Mouse (Mus musculus) intestine, embryonic 16.5 days (tissue): ENCODE data around the gene Cln3. TPM values are rescaled to one million over a fixed set of nuclear protein-coding genes. Genes with fewer than 3 reads are reported as not detected.

ENCODE experiments used
- ATAC-seq: fragments of 200-750 bp; cut with Nextera tagmentation; 2 replicates; pipeline ENCODE4 v1.8.0; 2017; ENCODE audit warnings: moderate TSS enrichment, moderate library complexity
- H3K27ac ChIP-seq: fragments of 300-500 bp; sonication (generic); 2 replicates; pipeline ENCODE4 v1.5.1; 2014; ENCODE audit warnings: mild to moderate bottlenecking, low read length
- H3K27me3 ChIP-seq: fragments of 300-500 bp; sonication (generic); replicated peaks from 2 replicates; pipeline ENCODE4 v1.6.1; 2014; ENCODE audit warnings: low read length, control low read depth, mixed read lengths; ENCODE audit not compliant: control insufficient read depth, insufficient read depth
- H3K36me3 ChIP-seq: fragments of 300-500 bp; sonication (generic); 2 replicates; pipeline ENCODE4 v1.6.1; 2014; ENCODE audit warnings: low read length, control low read depth; ENCODE audit not compliant: control insufficient read depth, insufficient read depth
- H3K4me1 ChIP-seq: fragments of 300-500 bp; sonication (generic); 2 replicates; pipeline ENCODE4 v1.6.1; 2014; ENCODE audit warnings: low read length, control low read depth, mixed read lengths; ENCODE audit not compliant: control insufficient read depth, insufficient read depth
- H3K4me2 ChIP-seq: fragments of 300-500 bp; sonication (generic); 2 replicates; pipeline ENCODE4 v1.6.1; 2014; ENCODE audit warnings: low read depth, low read length, control low read depth
- H3K4me3 ChIP-seq: fragments of 300-500 bp; sonication (generic); 2 replicates; pipeline ENCODE4 v1.5.1; 2014; ENCODE audit warnings: mild to moderate bottlenecking, low read length
- H3K9ac ChIP-seq: fragments of 300-500 bp; sonication (generic); 2 replicates; pipeline ENCODE4 v1.6.1; 2014; ENCODE audit warnings: low read depth, low read length
- H3K9me3 ChIP-seq: fragments of 300-500 bp; sonication (generic); 2 replicates; pipeline ENCODE4 v1.6.1; 2016; ENCODE audit warnings: low read length, control low read depth; ENCODE audit not compliant: control insufficient read depth
- WGBS: fragments of 180-500 bp; shearing (Covaris S2); extraction: QIAGEN DNeasy Blood & Tissue Kit; methylation state at CpG from one replicate; pipeline ENCODE4 v1.1.7; 2014; 5-methylcytosine and 5-hydroxymethylcytosine counted together
- polyA plus RNA-seq: library from polyadenylated mRNA; unstranded; fragments of >200 nt; fragmentation: Nextera tagmentation; extraction: Ambion mirVana; gene quantifications from 2 replicates; pipeline ENCODE4 v1.2.1, GENCODE M21; 2015

Cln3 gene
- polyA plus RNA-seq, 1 experiment from 2014 or later = 44.7 TPM

DNA sequence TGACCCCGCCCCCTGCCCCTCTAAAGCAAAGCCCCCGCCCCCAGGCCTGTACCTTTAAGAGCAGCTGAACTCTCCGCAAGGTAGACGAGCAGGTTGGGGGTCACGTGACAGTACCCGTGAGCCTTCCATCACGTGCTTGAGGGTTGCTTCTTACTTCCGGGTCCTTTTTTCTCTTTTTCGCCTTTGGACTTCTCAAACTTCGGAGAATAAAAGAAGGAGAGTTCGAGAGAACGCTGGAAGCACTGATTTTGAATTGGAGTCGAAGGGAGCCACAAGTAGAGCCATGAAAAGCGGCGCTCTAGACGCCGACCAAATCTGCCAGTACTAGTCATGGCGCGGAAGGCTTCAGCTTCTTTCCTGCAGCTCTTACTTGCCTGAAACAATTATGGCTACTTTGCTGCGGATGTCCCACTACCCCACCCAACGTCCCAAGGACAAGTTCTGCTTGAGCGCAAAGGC lies 2.3 kb downstream of the Cln3 start:
- under 1% methylated on average over 22 of the region's 22 CpGs for WGBS
- ATAC-seq = peak; percentile 89

DNA sequence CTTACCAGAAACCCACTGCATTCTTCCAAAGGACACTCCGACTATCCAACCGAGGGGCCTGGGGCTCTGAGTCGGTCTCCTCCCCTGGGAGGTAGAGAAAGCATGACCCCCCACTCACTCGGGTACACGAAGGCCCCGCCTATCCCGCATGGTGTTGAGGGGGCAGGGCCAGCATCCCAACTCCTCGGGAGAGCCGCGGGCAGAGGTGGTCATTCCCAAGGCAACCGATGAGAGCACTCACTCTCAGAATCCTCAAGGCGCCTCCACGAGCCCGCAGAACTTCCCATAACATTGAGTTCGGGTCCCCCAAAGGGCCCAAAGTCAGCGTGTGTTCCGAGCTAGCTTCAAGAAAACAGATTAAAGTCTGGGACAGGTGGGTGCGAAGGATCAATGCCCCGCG lies 2.9 kb downstream of the Cln3 start:
- peaks cover 4% of the 10 kb centered on the region for H3K4me1 ChIP-seq
- H3K36me3 ChIP-seq = no peaks in the 10 kb centered on the region
- H3K9me3 ChIP-seq = no peaks in the 10 kb centered on the region
- H3K9ac ChIP-seq = peak overlapping the region; percentile 71
- whole genome bisulfite sequencing = 2% methylated on average over 20 of the region's 20 CpGs
- no peaks in the 10 kb centered on the region for H3K27me3 ChIP-seq
- 0 out of 2 replicates have a peak overlapping the region, but pooled peaks have one; percentile 28 for H3K27ac ChIP-seq
- H3K4me2 ChIP-seq = peak overlapping the region; percentile 76
- peak; percentile 76 for ATAC-seq
- peak overlapping the region; percentile 63 for H3K4me3 ChIP-seq

More for the DNA sequence above, 2.3 kb downstream of the Cln3 start:
- H3K9ac ChIP-seq = peak overlapping the region; percentile 71
- peak overlapping the region; percentile 63 for H3K4me3 ChIP-seq
- H3K4me1 ChIP-seq = peaks cover 7% of the 10 kb centered on the region
- H3K27me3 ChIP-seq = no peaks in the 10 kb centered on the region
- no peaks in the 10 kb centered on the region for H3K9me3 ChIP-seq
- H3K27ac ChIP-seq = peak overlapping the region; percentile 84
- no peaks in the 10 kb centered on the region for H3K36me3 ChIP-seq
- peak overlapping the region; percentile 76 for H3K4me2 ChIP-seq

DNA sequence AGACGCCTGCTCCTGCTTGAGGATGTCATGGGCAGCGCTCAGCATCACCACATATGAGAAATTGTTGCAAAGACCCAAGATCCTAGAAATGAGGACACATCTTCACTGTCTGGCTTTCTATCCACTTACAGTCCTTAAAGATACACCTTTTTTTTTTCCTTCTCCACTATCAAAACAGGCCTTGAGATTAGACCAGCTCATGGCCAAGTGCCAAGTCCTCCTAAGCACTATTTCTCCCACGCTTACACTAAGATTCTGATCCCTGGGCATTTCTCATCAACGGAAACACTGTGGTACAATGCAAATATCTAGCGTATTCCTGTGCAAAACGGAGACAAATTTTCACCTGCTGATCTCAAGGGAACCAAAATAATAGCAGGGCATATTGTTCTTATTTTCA lies 4.0 kb downstream of the Cln3 start:
- H3K27ac ChIP-seq = 0 out of 2 replicates have a peak overlapping the region, but pooled peaks have one; percentile 10
- 78% methylated on average over 6 of the region's 6 CpGs for WGBS
- H3K4me1 ChIP-seq = peaks cover 4% of the 10 kb centered on the region
- H3K4me2 ChIP-seq = no peak overlapping the region
- H3K27me3 ChIP-seq = no peaks in the 10 kb centered on the region
- no peaks in the 10 kb centered on the region for H3K9me3 ChIP-seq
- ATAC-seq = no peak
- no peak overlapping the region for H3K9ac ChIP-seq
- H3K36me3 ChIP-seq = peaks cover 5% of the 10 kb centered on the region; the same call in 1 of the 2 replicates
- H3K4me3 ChIP-seq = no peak overlapping the region

DNA sequence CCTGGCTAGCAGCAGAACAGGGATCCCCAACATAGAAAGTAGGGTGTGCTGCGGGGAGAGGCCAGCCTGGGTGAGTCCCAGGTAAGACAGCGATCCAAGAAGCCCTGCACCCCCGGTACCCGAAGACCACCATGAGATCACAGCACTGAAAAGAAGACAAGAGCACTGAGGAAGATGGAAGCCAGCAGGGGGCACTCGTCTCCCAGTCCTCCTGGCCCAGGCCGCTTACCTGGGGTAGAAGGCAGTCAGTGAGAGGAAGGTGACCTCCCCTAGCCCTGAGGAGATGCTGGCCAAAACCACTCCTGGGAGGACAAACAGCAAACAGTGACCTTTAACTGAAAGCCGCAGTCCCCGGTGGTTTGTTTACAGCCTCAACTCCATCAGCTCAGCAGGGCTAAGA lies 6.4 kb downstream of the Cln3 start:
- ATAC-seq = no peak
- H3K36me3 ChIP-seq = peaks cover 5% of the 10 kb centered on the region; the same call in 1 of the 2 replicates
- no peaks in the 10 kb centered on the region for H3K27me3 ChIP-seq
- WGBS = 51% methylated on average over 8 of the region's 8 CpGs
- H3K9ac ChIP-seq = no peak overlapping the region
- H3K4me3 ChIP-seq = no peak overlapping the region
- no peaks in the 10 kb centered on the region for H3K9me3 ChIP-seq
- H3K27ac ChIP-seq = no peak overlapping the region
- H3K4me1 ChIP-seq = peaks cover 4% of the 10 kb centered on the region
- H3K4me2 ChIP-seq = no peak overlapping the region

DNA sequence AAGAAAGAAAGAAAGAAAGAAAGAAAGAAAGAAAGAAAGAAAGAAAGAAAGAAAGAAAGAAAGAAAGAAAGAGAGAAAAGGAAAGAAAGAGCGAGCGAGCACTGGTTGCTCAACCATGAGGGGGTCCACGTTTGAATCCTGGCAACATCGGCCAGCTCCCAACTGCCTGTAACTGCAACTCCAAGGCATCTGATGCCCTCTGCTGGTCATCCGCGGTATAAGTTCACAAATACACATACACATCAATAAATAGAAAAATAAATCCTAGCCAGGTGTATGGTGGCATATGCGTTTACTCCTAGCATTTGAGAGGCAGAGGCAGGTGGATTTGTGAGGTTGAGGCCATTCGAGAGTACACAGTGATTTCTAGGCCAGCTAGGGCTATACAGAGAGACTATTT lies 8.7 kb downstream of the Cln3 start:
- H3K27me3 ChIP-seq = no peaks in the 10 kb centered on the region
- 64% methylated on average over 8 of the region's 8 CpGs for WGBS
- H3K9ac ChIP-seq = no peak overlapping the region
- no peak overlapping the region for H3K4me2 ChIP-seq
- ATAC-seq = no peak
- H3K4me3 ChIP-seq = no peak overlapping the region
- no peak overlapping the region for H3K27ac ChIP-seq
- peaks cover 5% of the 10 kb centered on the region; the same call in 1 of the 2 replicates for H3K36me3 ChIP-seq
- no peaks in the 10 kb centered on the region for H3K9me3 ChIP-seq
- no peaks in the 10 kb centered on the region for H3K4me1 ChIP-seq

DNA sequence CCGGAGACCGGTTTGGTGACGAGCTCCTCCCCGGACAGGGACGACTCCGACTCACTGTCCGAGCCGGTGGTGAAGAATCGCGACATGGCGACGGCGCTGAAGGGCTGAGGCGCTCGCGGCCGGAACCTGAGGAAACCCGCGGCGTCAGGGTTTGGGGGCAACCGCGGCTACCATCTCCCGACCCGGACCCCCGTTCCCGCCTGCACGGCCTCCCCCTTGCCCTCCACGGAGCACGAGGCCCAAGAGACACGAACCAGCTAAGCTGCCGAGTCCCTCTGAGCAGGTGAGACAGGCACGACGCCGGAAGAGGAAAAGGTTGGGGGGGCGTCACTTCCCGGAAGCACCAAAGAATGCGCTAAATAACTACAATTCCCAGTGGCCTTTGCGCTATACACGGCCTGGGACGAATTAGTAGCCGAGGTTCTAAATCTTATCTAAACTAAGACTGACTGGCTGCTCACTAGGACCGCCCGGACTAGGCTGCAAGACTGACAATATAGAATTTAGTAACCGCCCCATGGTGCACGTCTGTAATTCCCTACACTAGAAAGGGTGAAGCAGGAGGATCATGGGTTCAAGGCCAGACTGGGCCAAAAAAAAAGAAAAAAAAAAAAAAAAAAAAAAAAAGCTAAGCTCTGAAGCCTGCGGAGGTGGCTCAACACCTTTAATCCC lies 19.4 kb downstream of the Cln3 start, which contains the start of gene Eif3c:
Eif3c (minus strand) TSS at position 318 of the 672 bp plus-strand sequence.
- peak; percentile 98 for ATAC-seq
- no peaks in the 10 kb centered on the region for H3K9me3 ChIP-seq
- H3K27me3 ChIP-seq = no peaks in the 10 kb centered on the region
- under 1% methylated on average over 46 of the region's 46 CpGs for WGBS
- H3K4me1 ChIP-seq = no peaks in the 10 kb centered on the region; the same call in 1 of the 2 replicates
- peak within 1 kb of the TSS; percentile 93 for H3K9ac ChIP-seq
- H3K4me3 ChIP-seq = peak within 1 kb of the TSS; percentile 96
- H3K4me2 ChIP-seq = peak within 1 kb of the TSS; percentile 56
- H3K27ac ChIP-seq = peak within 1 kb of the TSS; percentile 85
- peaks cover 21% of the 10 kb centered on the region for H3K36me3 ChIP-seq

DNA sequence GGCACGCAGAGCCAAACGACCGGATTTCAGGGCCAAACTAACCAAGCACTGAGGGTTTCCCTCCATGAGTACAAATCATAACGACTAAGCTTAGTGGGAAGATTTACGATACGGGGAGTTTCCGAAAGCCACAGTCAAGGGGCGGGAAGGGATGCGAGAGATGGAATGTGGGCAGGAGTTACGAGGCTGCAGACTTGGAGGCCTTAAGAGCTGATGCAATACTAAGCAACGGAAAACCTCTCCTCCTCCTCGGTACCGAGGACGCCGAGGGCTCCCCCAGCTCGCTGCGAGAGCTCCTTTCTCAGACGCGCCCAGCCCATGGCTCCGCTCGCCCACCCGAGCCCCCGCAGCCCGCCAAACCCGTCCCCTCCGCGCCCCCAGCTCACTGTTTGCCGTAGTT lies 19.9 kb downstream of the Cln3 start:
- Histone ChIP-seq H3K27me3 (no peaks in the 10 kb centered on the region), H3K4me1 (no peaks in the 10 kb centered on the region; the same call in 1 of the 2 replicates), H3K4me2 (peak overlapping the region; percentile 56), H3K9ac (peak overlapping the region; percentile 93), H3K36me3 (peaks cover 21% of the 10 kb centered on the region), H3K27ac (peak overlapping the region; percentile 85), H3K4me3 (peak overlapping the region; percentile 96), H3K9me3 (no peaks in the 10 kb centered on the region)
- WGBS = under 1% methylated on average over 28 of the region's 28 CpGs
- peak; percentile 43; the same call in 1 of the 2 replicates for ATAC-seq

DNA sequence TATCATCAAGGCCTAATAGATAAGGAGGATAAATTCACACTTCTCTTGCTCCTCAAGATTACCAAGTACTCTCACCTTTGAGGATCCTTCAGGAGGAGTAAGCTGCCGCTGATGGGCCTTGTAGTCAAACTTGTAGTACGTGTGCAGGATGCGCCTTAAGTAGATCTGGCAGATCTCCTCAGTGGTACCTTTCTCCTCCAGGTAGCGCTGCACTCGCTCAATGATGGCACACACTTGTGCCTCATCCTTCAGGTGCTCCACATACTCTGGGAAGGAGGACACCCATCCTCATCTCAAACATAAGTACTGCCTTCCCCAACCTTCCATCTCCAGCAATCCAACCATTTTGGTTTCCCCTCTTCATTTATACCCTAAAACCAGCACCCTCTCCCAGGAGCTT lies 29.0 kb downstream of the Cln3 start:
- no peak overlapping the region for H3K4me3 ChIP-seq
- no peaks in the 10 kb centered on the region for H3K27me3 ChIP-seq
- H3K27ac ChIP-seq = no peak overlapping the region
- H3K4me2 ChIP-seq = no peak overlapping the region
- 95% methylated on average over 5 of the region's 5 CpGs for WGBS
- no peak for ATAC-seq
- H3K4me1 ChIP-seq = no peaks in the 10 kb centered on the region
- no peaks in the 10 kb centered on the region for H3K9me3 ChIP-seq
- H3K9ac ChIP-seq = no peak overlapping the region
- H3K36me3 ChIP-seq = peaks cover 33% of the 10 kb centered on the region

DNA sequence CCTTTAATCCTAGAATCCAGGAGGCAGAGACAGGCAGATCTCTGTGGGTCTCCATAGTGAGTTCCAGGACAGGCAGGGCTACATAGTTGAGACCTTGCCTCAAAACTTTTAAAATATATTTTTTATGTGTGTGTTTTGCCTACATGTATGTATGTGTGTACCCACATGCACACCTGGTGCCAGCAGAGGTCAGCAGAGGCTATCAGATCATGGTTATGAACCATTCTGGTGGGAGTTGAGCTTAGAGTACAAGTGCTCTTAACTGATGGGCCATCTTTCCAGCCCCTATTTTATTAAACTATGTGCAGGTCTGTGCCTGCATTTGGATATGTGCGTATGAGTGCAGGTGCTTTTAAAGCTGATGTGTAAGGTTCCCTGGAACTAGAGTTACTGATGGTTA lies 30.8 kb downstream of the Cln3 start:
- Histone ChIP-seq H3K27me3 (no peaks in the 10 kb centered on the region), H3K36me3 (peaks cover 35% of the 10 kb centered on the region)
- 95% methylated on average over 1 of the region's 1 CpGs for WGBS

More for the DNA sequence above, 30.8 kb downstream of the Cln3 start:
- no peak for ATAC-seq
- H3K9ac ChIP-seq = no peak overlapping the region
- H3K4me2 ChIP-seq = no peak overlapping the region
- no peaks in the 10 kb centered on the region for H3K4me1 ChIP-seq
- H3K9me3 ChIP-seq = no peaks in the 10 kb centered on the region
- no peak overlapping the region for H3K27ac ChIP-seq
- H3K4me3 ChIP-seq = no peak overlapping the region
